Mouse (Mus musculus) heart, postnatal 0 days (tissue): ENCODE data around the gene Mrpl24. TPM values are rescaled to one million over a fixed set of nuclear protein-coding genes. Genes with fewer than 3 reads are reported as not detected.

ENCODE experiments used
- ATAC-seq: fragments of 200-750 bp; cut with Nextera tagmentation; 2 replicates; pipeline ENCODE4 v1.8.0; 2017; ENCODE audit warnings: low read depth, moderate number of reproducible peaks, moderate library complexity; ENCODE audit not compliant: insufficient read depth
- DNase-seq: peaks from one replicate; pipeline ENCODE4 v3.0.0-alpha.2; 2016; ENCODE audit warnings: low spot score
- H3K27ac ChIP-seq: fragments of 300-500 bp; sonication (generic); 2 replicates; pipeline ENCODE4 v1.5.1; 2014; ENCODE audit warnings: low read depth, mild to moderate bottlenecking
- H3K27me3 ChIP-seq: fragments of 300-500 bp; sonication (generic); 2 replicates; pipeline ENCODE4 v1.6.1; 2014; ENCODE audit warnings: low read length, mixed read lengths; ENCODE audit not compliant: control insufficient read depth, insufficient read depth
- H3K36me3 ChIP-seq: fragments of 300-500 bp; sonication (generic); replicated peaks from 2 replicates; pipeline ENCODE4 v1.6.1; 2014; ENCODE audit warnings: low read length, mixed read lengths; ENCODE audit not compliant: control insufficient read depth, insufficient read depth
- H3K4me1 ChIP-seq: fragments of 300-500 bp; sonication (generic); 2 replicates; pipeline ENCODE4 v1.6.1; 2014; ENCODE audit warnings: antibody characterized with exemption; ENCODE audit not compliant: control insufficient read depth, insufficient read depth
- H3K4me2 ChIP-seq: fragments of 300-500 bp; sonication (generic); 2 replicates; pipeline ENCODE4 v1.6.1; 2014; ENCODE audit warnings: low read depth, mild to moderate bottlenecking, low read length, moderate library complexity
- H3K4me3 ChIP-seq: fragments of 300-500 bp; sonication (generic); 2 replicates; pipeline ENCODE4 v1.5.1; 2014; ENCODE audit warnings: low read depth, low read length
- H3K9ac ChIP-seq: fragments of 300-500 bp; sonication (generic); replicated peaks from 2 replicates; pipeline ENCODE4 v1.6.1; 2014; ENCODE audit warnings: low read depth, low read length, mixed read lengths
- H3K9me3 ChIP-seq: fragments of 300-500 bp; sonication (generic); replicated peaks from 2 replicates; pipeline ENCODE4 v1.6.1; 2016; ENCODE audit warnings: low read length; ENCODE audit not compliant: control insufficient read depth
- CTCF ChIP-seq: IDR thresholded peaks from 2 replicates; pipeline ENCODE4 v1.5.1; 2016; ENCODE audit warnings: antibody characterized with exemption, control low read depth, low read depth
- EP300 ChIP-seq: IDR thresholded peaks from 2 replicates; pipeline ENCODE4 v1.6.1; 2016; ENCODE audit warnings: antibody characterized with exemption, low read depth
- WGBS: fragments of 180-500 bp; shearing (Covaris S2); extraction: QIAGEN DNeasy Blood & Tissue Kit; methylation state at CpG from one replicate; pipeline ENCODE4 v1.1.7; 2014; 5-methylcytosine and 5-hydroxymethylcytosine counted together
- polyA plus RNA-seq: library from polyadenylated mRNA; unstranded; fragments of >200 nt; fragmentation: Nextera tagmentation; extraction: Ambion mirVana; gene quantifications from 2 replicates; pipeline ENCODE4 v1.2.1, GENCODE M21; 2015
- total RNA-seq: library from RNA; depleted of rRNA; stranded (reverse); fragments of >200 nt; gene quantifications from 2 replicates; pipeline ENCODE4 v1.2.3, GENCODE M21; 2014; ENCODE audit warnings: low replicate concordance

Mrpl24 gene
- total and polyA plus RNA-seq, 2 experiments from 2014 or later = 57.1 to 62.3 TPM

GRCm38 (mm10) chr3:87934501-87934900 lies 15.2 kb downstream of the Mrpl24 start:
- no peaks in the 10 kb centered on the region for H3K9me3 ChIP-seq
- H3K36me3 ChIP-seq = peaks cover 60% of the 10 kb centered on the region
- no peak overlapping the region for H3K27ac ChIP-seq
- no peak for TF ChIP-seq EP300
- TF ChIP-seq CTCF = no peak
- no peaks in the 10 kb centered on the region for H3K27me3 ChIP-seq
- no peak overlapping the region for H3K4me2 ChIP-seq
- DNase-seq (no peak), ATAC-seq (no peak)
- H3K4me1 ChIP-seq = peaks cover 7% of the 10 kb centered on the region
- H3K4me3 ChIP-seq = no peak overlapping the region
- H3K9ac ChIP-seq = no peak overlapping the region
- 63% methylated on average over 4 of the region's 4 CpGs for WGBS

- Histone ChIP-seq H3K36me3 (peaks cover 67% of the 10 kb centered on the region), H3K9me3 (no peaks in the 10 kb centered on the region), H3K4me1 (peaks cover 7% of the 10 kb centered on the region), H3K27me3 (no peaks in the 10 kb centered on the region), H3K9ac (no peak overlapping the region), H3K4me2 (no peak overlapping the region), H3K27ac (no peak overlapping the region), H3K4me3 (no peak overlapping the region)
- TF ChIP-seq EP300 = no peak
- TF ChIP-seq CTCF = no peak
- ATAC-seq = no peak
- DNase-seq = no peak
- 83% methylated on average over 4 of the region's 4 CpGs for WGBS
Observed at GRCm38 (mm10) chr3:87935201-87935600, 15.9 kb downstream of the Mrpl24 start.

- Histone ChIP-seq H3K4me3 (no peak overlapping the region), H3K9me3 (no peaks in the 10 kb centered on the region), H3K27ac (no peak overlapping the region), H3K4me2 (no peak overlapping the region), H3K36me3 (peaks cover 71% of the 10 kb centered on the region), H3K9ac (no peak overlapping the region), H3K27me3 (no peaks in the 10 kb centered on the region), H3K4me1 (peaks cover 6% of the 10 kb centered on the region)
- WGBS = 98% methylated on average over 2 of the region's 2 CpGs
- TF ChIP-seq CTCF = peak; percentile 97
- no peak for TF ChIP-seq EP300
- DNase-seq = peak; percentile 67
- peak; percentile 55; the same call in 1 of the 2 replicates for ATAC-seq
Observed at GRCm38 (mm10) chr3:87935776-87936175, 16.5 kb downstream of the Mrpl24 start.

- ATAC-seq (no peak), DNase-seq (no peak)
- Histone ChIP-seq H3K27ac (no peak overlapping the region), H3K4me3 (no peak overlapping the region), H3K4me1 (no peaks in the 10 kb centered on the region), H3K9me3 (no peaks in the 10 kb centered on the region), H3K36me3 (peaks cover 56% of the 10 kb centered on the region), H3K4me2 (no peak overlapping the region), H3K9ac (no peak overlapping the region), H3K27me3 (no peaks in the 10 kb centered on the region)
- WGBS = 72% methylated on average over 5 of the region's 5 CpGs
- TF ChIP-seq EP300 (no peak), CTCF (no peak)
Observed at GRCm38 (mm10) chr3:87940611-87941010, 21.3 kb downstream of the Mrpl24 start.

GRCm38 (mm10) chr3:87942471-87942870 lies 23.2 kb downstream of the Mrpl24 start:
- no peak for DNase-seq
- Histone ChIP-seq H3K9me3 (no peaks in the 10 kb centered on the region), H3K9ac (no peak overlapping the region), H3K4me2 (no peak overlapping the region), H3K4me1 (peaks cover 2% of the 10 kb centered on the region; the same call in 1 of the 2 replicates), H3K27ac (no peak overlapping the region), H3K36me3 (peaks cover 51% of the 10 kb centered on the region), H3K27me3 (peaks cover 14% of the 10 kb centered on the region; the same call in 1 of the 2 replicates), H3K4me3 (no peak overlapping the region)
- WGBS = 90% methylated on average over 2 of the region's 2 CpGs
- ATAC-seq = no peak
- TF ChIP-seq CTCF (no peak), EP300 (no peak)

- H3K27me3 ChIP-seq = peaks cover 25% of the 10 kb centered on the region
- no peak for ATAC-seq
- no peak for DNase-seq
- peaks cover 10% of the 10 kb centered on the region for H3K4me1 ChIP-seq
- H3K9me3 ChIP-seq = no peaks in the 10 kb centered on the region
- no peak overlapping the region for H3K4me2 ChIP-seq
- H3K9ac ChIP-seq = no peak overlapping the region
- peaks cover 40% of the 10 kb centered on the region for H3K36me3 ChIP-seq
- H3K27ac ChIP-seq = no peak overlapping the region
- no peak overlapping the region for H3K4me3 ChIP-seq
- WGBS = 57% methylated on average over 7 of the region's 7 CpGs
- TF ChIP-seq CTCF = no peak
- TF ChIP-seq EP300 = no peak
Observed at GRCm38 (mm10) chr3:87943586-87943985, 24.3 kb downstream of the Mrpl24 start.
